In the genomic region with DNA sequence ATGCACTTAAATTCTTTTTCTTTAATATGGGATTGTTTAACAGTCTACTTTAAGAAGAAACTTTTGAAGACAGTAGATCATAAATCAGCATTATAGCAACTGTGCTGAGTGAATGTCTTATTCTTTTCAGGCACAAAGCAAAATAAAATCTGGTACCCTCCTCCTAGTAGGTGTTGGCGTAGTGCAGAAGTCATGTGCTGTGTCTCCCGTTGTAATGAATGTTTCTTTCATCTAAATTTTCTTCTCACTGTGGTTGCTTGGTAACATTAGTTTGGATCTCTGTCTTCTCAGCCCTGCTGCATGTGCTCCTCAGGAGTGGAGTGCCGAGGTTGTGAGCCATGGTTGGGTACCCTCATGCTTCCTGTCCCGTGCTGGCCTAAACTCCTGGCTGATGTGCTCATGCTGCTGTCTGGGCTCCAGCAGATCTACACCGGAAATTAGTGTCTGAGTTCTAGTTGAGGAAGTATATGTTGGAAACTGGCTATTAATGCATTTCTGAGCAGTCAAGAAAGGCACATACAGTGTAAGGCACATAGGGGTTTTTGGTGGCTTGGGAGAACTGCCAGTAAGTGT, we compare ENCODE assay signal across 13 mouse cellular contexts.
DNase-seq lines count a peak whose midpoint lies in the region; ATAC-seq and TF ChIP-seq lines count a peak whose summit lies in the region.
"Had no signal": no experiment of that assay in that cellular context is flagged by ENCODE, and none has a peak within 500 bp of the region (broad histone marks: within the 10 kb centered on the region; RNA-seq: fewer than 3 reads in every experiment).

No protein-coding gene starts in this region.

- 54% methylated on average over 5 of the region's 5 CpGs for WGBS in heart, embryonic 12.5 days
- 75% methylated on average over 5 of the region's 5 CpGs for WGBS in liver, adult 2 months
- 55% methylated on average over 5 of the region's 5 CpGs for WGBS in liver, embryonic 12.5 days (ENCODE audit: insufficient replicate concordance)

- no peak for DNase-seq in heart, adult 9 months (ENCODE audit: low spot score in 2 of 2)
- peak; percentile 20 for DNase-seq in liver, adult 2 months (ENCODE audit: extremely low read depth, low read depth, low spot score)
- DNase-seq in lung, postnatal 10 days: peak; percentile 51
- DNase-seq in adrenal gland, adult 2 months: no peak
- no peak for DNase-seq in cerebellum, adult 9-11 months
- DNase-seq: cerebellum, adult 11-12 months; gastrocnemius, postnatal 36 days; kidney, postnatal 10 days had no signal

- H3K36me3 ChIP-seq in heart, embryonic 12.5 days: peaks cover 19% of the 10 kb centered on the region
- H3K36me3 ChIP-seq in liver, adult 2 months (ENCODE audit: control insufficient read depth, insufficient read depth, low read length): no peaks in the 10 kb centered on the region; the same call in 1 of the 2 replicates
- H3K36me3 ChIP-seq in liver, embryonic 12.5 days: peaks cover 8% of the 10 kb centered on the region

- H3K4me2 ChIP-seq in heart, embryonic 12.5 days: no peak overlapping the region
- H3K4me2 ChIP-seq in liver, embryonic 12.5 days: no peak overlapping the region

- ATAC-seq in heart, embryonic 12.5 days (ENCODE audit: insufficient number of reproducible peaks, low FRiP score): peak; percentile 66; the same call in 1 of the 2 replicates
- ATAC-seq in liver, embryonic 12.5 days: no peak

- H3K4me1 ChIP-seq in heart, embryonic 12.5 days (replicated peaks): peaks cover 36% of the 10 kb centered on the region
- peaks cover 3% of the 10 kb centered on the region for H3K4me1 ChIP-seq in liver, adult 2 months (ENCODE audit: control insufficient read depth, insufficient read depth, low read length)
- no peaks in the 10 kb centered on the region for H3K4me1 ChIP-seq in liver, embryonic 12.5 days
- H3K4me1 ChIP-seq in bone marrow macrophage, adult 2 months (ENCODE audit: control insufficient read depth, insufficient read depth, low read length): peaks cover 41% of the 10 kb centered on the region

- H3K4me3 ChIP-seq in heart, embryonic 12.5 days: no peak overlapping the region
- no peak overlapping the region for H3K4me3 ChIP-seq in liver, adult 2 months (ENCODE audit: insufficient read depth, low read depth, low read length)
- no peak overlapping the region for H3K4me3 ChIP-seq in liver, embryonic 12.5 days
- H3K4me3 ChIP-seq in bone marrow macrophage, adult 2 months (ENCODE audit: insufficient read depth, low read length): 0 out of 2 replicates have a peak overlapping the region, but pooled peaks have one; percentile 0
- H3K4me3 ChIP-seq: erythroblast, embryonic 14.5 days had no signal

- no peaks in the 10 kb centered on the region for H3K79me2 ChIP-seq in liver, adult 2 months (ENCODE audit: control insufficient read depth, insufficient read depth, low read length)

- no peaks in the 10 kb centered on the region for H3K27me3 ChIP-seq in heart, embryonic 12.5 days (replicated peaks)
- no peaks in the 10 kb centered on the region for H3K27me3 ChIP-seq in liver, adult 2 months (ENCODE audit: control insufficient read depth, insufficient read depth, low read length)
- H3K27me3 ChIP-seq in liver, embryonic 12.5 days (replicated peaks): no peaks in the 10 kb centered on the region
- H3K27me3 ChIP-seq: CH12.LX had no signal

- H3K9ac ChIP-seq in heart, embryonic 12.5 days: no peak overlapping the region
- no peak overlapping the region for H3K9ac ChIP-seq in liver, adult 2 months (ENCODE audit: low read depth, low read length)
- H3K9ac ChIP-seq in liver, embryonic 12.5 days: no peak overlapping the region

- H3K27ac ChIP-seq in heart, embryonic 12.5 days (ENCODE audit: poor library complexity, severe bottlenecking): peak overlapping the region; percentile 63
- H3K27ac ChIP-seq in liver, adult 2 months (replicated peaks; ENCODE audit: insufficient read depth, low read depth, low read length): 0 out of 2 replicates have a peak overlapping the region, but pooled peaks have one; percentile 4
- H3K27ac ChIP-seq in liver, embryonic 12.5 days: no peak overlapping the region
- peak overlapping the region; percentile 78 for H3K27ac ChIP-seq in bone marrow macrophage, adult 2 months (ENCODE audit: insufficient read depth, low read depth, low read length)

- no peaks in the 10 kb centered on the region for H3K9me3 ChIP-seq in heart, embryonic 12.5 days (replicated peaks)
- no peaks in the 10 kb centered on the region for H3K9me3 ChIP-seq in liver, embryonic 12.5 days (replicated peaks)

- no peak for TF ChIP-seq CTCF in liver, adult 2 months (IDR thresholded peaks at IDR 0.05; ENCODE audit: low read depth, low read length)
- TF ChIP-seq CTCF in bone marrow macrophage, adult 2 months (IDR thresholded peaks at IDR 0.05; ENCODE audit: low read depth, low read length): no peak

- TF ChIP-seq POLR2A in liver, adult 2 months (IDR thresholded peaks at IDR 0.05; ENCODE audit: extremely low read depth, insufficient read depth, low read length): no peak
- TF ChIP-seq POLR2A in bone marrow macrophage, adult 2 months (IDR thresholded peaks at IDR 0.05; ENCODE audit: borderline replicate concordance, low read depth, low read length): no peak

Comparison
In these comparisons a context has a peak if more than half of its experiments do, and no peak if none do; other contexts are left out.
1. DNase-seq: peak in liver, adult 2 months (single experiment) and lung, postnatal 10 days (single experiment); none in heart, adult 9 months (0 of 2), adrenal gland, adult 2 months (single experiment) and cerebellum, adult 9-11 months (single experiment).